Mouse (Mus musculus) left cerebral cortex, adult 9 months (tissue): ENCODE measurements at regions not wholly inside any gene's neighbourhood (a gene's known extent, or its start where the extent isn't known, plus 50 kb on each side); places are given as distances from the start of the nearest gene placed in this dataset.
"Not testable (repeated sequence)": the region's sequence is repeated elsewhere in the genome, so short reads cannot be mapped to it uniquely, and the experiment has no call there.

Experiments
- DNase-seq, 2 experiments: peaks; one replicate each; pipeline ENCODE4 v3.0.0; 2022; ENCODE audit warnings: low spot score in 2 of 2

- no peak for DNase-seq
These were observed 175.5 kb upstream of the Pkdcc start for GRCm38 (mm10) chr17:83039563-83039962.

- no peak for DNase-seq
These were observed 170.6 kb upstream of the Pkdcc start for GRCm38 (mm10) chr17:83044515-83044914.

- no peak for DNase-seq
These were observed 165.0 kb upstream of the Pkdcc start for GRCm38 (mm10) chr17:83049972-83050535.

- DNase-seq, result no peak
These were observed 164.4 kb upstream of the Pkdcc start for GRCm38 (mm10) chr17:83050591-83051197.

GRCm38 (mm10) chr17:83052613-83053140 lies 162.4 kb upstream of the Pkdcc start:
- DNase-seq, result no peak

- no peak for DNase-seq
These were observed 157.3 kb upstream of the Pkdcc start for GRCm38 (mm10) chr17:83057832-83058231.

GRCm38 (mm10) chr17:83061843-83062242 lies 153.2 kb upstream of the Pkdcc start:
- DNase-seq, result no peak

GRCm38 (mm10) chr17:83063848-83064247 lies 151.2 kb upstream of the Pkdcc start:
- no peak for DNase-seq

- not testable (repeated sequence) for DNase-seq
These were observed 150.7 kb upstream of the Pkdcc start for GRCm38 (mm10) chr17:83064376-83064775.

- DNase-seq, result no peak
These were observed 145.8 kb upstream of the Pkdcc start for GRCm38 (mm10) chr17:83069246-83069645.

GRCm38 (mm10) chr17:83071746-83072145 lies 143.3 kb upstream of the Pkdcc start:
- DNase-seq, result no peak

GRCm38 (mm10) chr17:83072175-83072574 lies 142.9 kb upstream of the Pkdcc start:
- DNase-seq, result no peak

- DNase-seq, result no peak
These were observed 140.2 kb upstream of the Pkdcc start for GRCm38 (mm10) chr17:83074893-83075292.

GRCm38 (mm10) chr17:83077737-83078600 lies 137.1 kb upstream of the Pkdcc start:
- DNase-seq, result no peak

GRCm38 (mm10) chr17:83078601-83079360 lies 136.3 kb upstream of the Pkdcc start:
- DNase-seq, result no peak

- DNase-seq, result no peak
These were observed 135.8 kb upstream of the Pkdcc start for GRCm38 (mm10) chr17:83079361-83079685.

- DNase-seq, result no peak
These were observed 133.4 kb upstream of the Pkdcc start for GRCm38 (mm10) chr17:83081729-83082128.

GRCm38 (mm10) chr17:83083521-83083920 lies 131.6 kb upstream of the Pkdcc start:
- no peak for DNase-seq

GRCm38 (mm10) chr17:83085792-83086475 lies 129.2 kb upstream of the Pkdcc start:
- DNase-seq, result no peak

- DNase-seq, result no peak
These were observed 128.4 kb upstream of the Pkdcc start for GRCm38 (mm10) chr17:83086703-83087102.

GRCm38 (mm10) chr17:83088471-83088870 lies 126.6 kb upstream of the Pkdcc start:
- DNase-seq, result no peak
